Mouse (Mus musculus): ENCODE data around the gene Sec24a. TPM values are rescaled to one million over a fixed set of nuclear protein-coding genes. Genes with fewer than 3 reads are reported as not detected.
"Not testable (repeated sequence)": the region's sequence is repeated elsewhere in the genome, so short reads cannot be mapped to it uniquely, and the experiment has no call there.

Sec24a gene
- polyA plus RNA-seq, 1 experiment from 2014 or later, result 7.5 TPM

GRCm38 (mm10) chr11:51706451-51706850, 57.0 kb downstream of the Sec24a start:
- no peak overlapping the region for H3K27ac ChIP-seq (ENCODE audit: low read depth, low read length)
- H3K36me3 ChIP-seq (ENCODE audit: control insufficient read depth, insufficient read depth, low read length), result peaks cover 71% of the 10 kb centered on the region

GRCm38 (mm10) chr11:51703379-51703998, 59.9 kb downstream of the Sec24a start:
- Histone ChIP-seq H3K27me3 (replicated peaks; ENCODE audit: control insufficient read depth, insufficient read depth, low read length) (no peaks in the 10 kb centered on the region), H3K4me2 (ENCODE audit: low read length) (no peak overlapping the region), H3K27ac (ENCODE audit: low read depth, low read length) (no peak overlapping the region), H3K4me3 (ENCODE audit: low read depth, low read length) (no peak overlapping the region), H3K9ac (ENCODE audit: low read length) (no peak overlapping the region), H3K9me3 (replicated peaks; ENCODE audit: control insufficient read depth, low read length) (no peaks in the 10 kb centered on the region), H3K36me3 (ENCODE audit: control insufficient read depth, insufficient read depth, low read length) (peaks cover 85% of the 10 kb centered on the region), H3K4me1 (ENCODE audit: control insufficient read depth, insufficient read depth, low read length) (no peaks in the 10 kb centered on the region)
- ATAC-seq, result no peak
- no peak for DNase-seq (ENCODE audit: low spot score)
- WGBS, result 61% methylated on average over 10 of the region's 10 CpGs

More at GRCm38 (mm10) chr11:51706451-51706850, 57.0 kb downstream of the Sec24a start:
- no peak overlapping the region for H3K9ac ChIP-seq (ENCODE audit: low read length)
- no peaks in the 10 kb centered on the region for H3K4me1 ChIP-seq (ENCODE audit: control insufficient read depth, insufficient read depth, low read length)
- no peak overlapping the region for H3K4me3 ChIP-seq (ENCODE audit: low read depth, low read length)
- no peak overlapping the region for H3K4me2 ChIP-seq (ENCODE audit: low read length)
- WGBS, result 98% methylated on average over 10 of the region's 10 CpGs
- DNase-seq (ENCODE audit: low spot score) (no peak), ATAC-seq (no peak)
- no peaks in the 10 kb centered on the region for H3K9me3 ChIP-seq (replicated peaks; ENCODE audit: control insufficient read depth, low read length)
- H3K27me3 ChIP-seq (replicated peaks; ENCODE audit: control insufficient read depth, insufficient read depth, low read length), result no peaks in the 10 kb centered on the region

- Histone ChIP-seq H3K27ac (ENCODE audit: low read depth, low read length) (no peak overlapping the region), H3K4me2 (ENCODE audit: low read length) (no peak overlapping the region), H3K4me1 (ENCODE audit: control insufficient read depth, insufficient read depth, low read length) (no peaks in the 10 kb centered on the region), H3K27me3 (replicated peaks; ENCODE audit: control insufficient read depth, insufficient read depth, low read length) (no peaks in the 10 kb centered on the region), H3K9me3 (replicated peaks; ENCODE audit: control insufficient read depth, low read length) (no peaks in the 10 kb centered on the region), H3K4me3 (ENCODE audit: low read depth, low read length) (no peak overlapping the region), H3K36me3 (ENCODE audit: control insufficient read depth, insufficient read depth, low read length) (peaks cover 85% of the 10 kb centered on the region), H3K9ac (ENCODE audit: low read length) (no peak overlapping the region)
- ATAC-seq (no peak), DNase-seq (ENCODE audit: low spot score) (no peak)
- 62% methylated on average over 3 of the region's 3 CpGs for WGBS
Measured at GRCm38 (mm10) chr11:51702831-51703230, 60.6 kb downstream of the Sec24a start.

- H3K4me1 ChIP-seq (ENCODE audit: control insufficient read depth, insufficient read depth, low read length), result no peaks in the 10 kb centered on the region
- WGBS, result 96% methylated on average over 3 of the region's 3 CpGs
- H3K36me3 ChIP-seq (ENCODE audit: control insufficient read depth, insufficient read depth, low read length), result peaks cover 36% of the 10 kb centered on the region
Measured at GRCm38 (mm10) chr11:51694984-51695383, 68.5 kb downstream of the Sec24a start.

GRCm38 (mm10) chr11:51690597-51690996, 72.8 kb downstream of the Sec24a start:
- H3K27me3 ChIP-seq (replicated peaks; ENCODE audit: control insufficient read depth, insufficient read depth, low read length); H3K4me1 ChIP-seq (ENCODE audit: control insufficient read depth, insufficient read depth, low read length); H3K4me2 ChIP-seq (ENCODE audit: low read length); H3K36me3 ChIP-seq (ENCODE audit: control insufficient read depth, insufficient read depth, low read length); H3K9me3 ChIP-seq (replicated peaks; ENCODE audit: control insufficient read depth, low read length); DNase-seq (ENCODE audit: low spot score); ATAC-seq; H3K9ac ChIP-seq (ENCODE audit: low read length); H3K4me3 ChIP-seq (ENCODE audit: low read depth, low read length); H3K27ac ChIP-seq (ENCODE audit: low read depth, low read length): not testable (repeated sequence)
- WGBS, result 93% methylated on average over 1 of the region's 3 CpGs

More at GRCm38 (mm10) chr11:51694984-51695383, 68.5 kb downstream of the Sec24a start:
- DNase-seq (ENCODE audit: low spot score), result no peak
- ATAC-seq, result no peak
- Histone ChIP-seq H3K9me3 (replicated peaks; ENCODE audit: control insufficient read depth, low read length) (no peaks in the 10 kb centered on the region), H3K27me3 (replicated peaks; ENCODE audit: control insufficient read depth, insufficient read depth, low read length) (no peaks in the 10 kb centered on the region), H3K9ac (ENCODE audit: low read length) (no peak overlapping the region), H3K4me2 (ENCODE audit: low read length) (no peak overlapping the region), H3K27ac (ENCODE audit: low read depth, low read length) (no peak overlapping the region), H3K4me3 (ENCODE audit: low read depth, low read length) (no peak overlapping the region)

GRCm38 (mm10) chr11:51689343-51689742, 74.1 kb downstream of the Sec24a start:
- peak overlapping the region; percentile 53 for H3K4me2 ChIP-seq (ENCODE audit: low read length)
- no peak for ATAC-seq
- peaks cover 6% of the 10 kb centered on the region for H3K4me1 ChIP-seq (ENCODE audit: control insufficient read depth, insufficient read depth, low read length)
- peak overlapping the region; percentile 66 for H3K4me3 ChIP-seq (ENCODE audit: low read depth, low read length)
- peak overlapping the region; percentile 98 for H3K27ac ChIP-seq (ENCODE audit: low read depth, low read length)
- H3K27me3 ChIP-seq (replicated peaks; ENCODE audit: control insufficient read depth, insufficient read depth, low read length), result no peaks in the 10 kb centered on the region
- WGBS, result 22% methylated on average over 6 of the region's 6 CpGs
- H3K9me3 ChIP-seq (replicated peaks; ENCODE audit: control insufficient read depth, low read length), result no peaks in the 10 kb centered on the region
- no peak for DNase-seq (ENCODE audit: low spot score)
- peak overlapping the region; percentile 69 for H3K9ac ChIP-seq (ENCODE audit: low read length)
- H3K36me3 ChIP-seq (ENCODE audit: control insufficient read depth, insufficient read depth, low read length), result peaks cover 11% of the 10 kb centered on the region; the same call in 1 of the 2 replicates

GRCm38 (mm10) chr11:51688330-51689328, 74.8 kb downstream of the Sec24a start, which contains the start of gene 0610009B22Rik:
0610009B22Rik (minus strand) TSS chr11:51688874.
- Histone ChIP-seq H3K9me3 (replicated peaks; ENCODE audit: control insufficient read depth, low read length) (no peaks in the 10 kb centered on the region), H3K4me2 (ENCODE audit: low read length) (peak within 1 kb of the TSS; percentile 71), H3K4me3 (ENCODE audit: low read depth, low read length) (peak within 1 kb of the TSS; percentile 66), H3K4me1 (ENCODE audit: control insufficient read depth, insufficient read depth, low read length) (peaks cover 6% of the 10 kb centered on the region), H3K27me3 (replicated peaks; ENCODE audit: control insufficient read depth, insufficient read depth, low read length) (no peaks in the 10 kb centered on the region), H3K9ac (ENCODE audit: low read length) (peak within 1 kb of the TSS; percentile 83), H3K27ac (ENCODE audit: low read depth, low read length) (peak within 1 kb of the TSS; percentile 98), H3K36me3 (ENCODE audit: control insufficient read depth, insufficient read depth, low read length) (peaks cover 11% of the 10 kb centered on the region; the same call in 1 of the 2 replicates)
- ATAC-seq (peak; percentile 99), DNase-seq (ENCODE audit: low spot score) (peak; percentile 100)
- whole genome bisulfite sequencing, result under 1% methylated on average over 60 of the region's 60 CpGs

- H3K4me3 ChIP-seq (ENCODE audit: low read depth, low read length), result no peak overlapping the region
- no peaks in the 10 kb centered on the region for H3K4me1 ChIP-seq (ENCODE audit: control insufficient read depth, insufficient read depth, low read length)
- H3K36me3 ChIP-seq (ENCODE audit: control insufficient read depth, insufficient read depth, low read length), result peaks cover 8% of the 10 kb centered on the region; the same call in 1 of the 2 replicates
- no peaks in the 10 kb centered on the region for H3K27me3 ChIP-seq (replicated peaks; ENCODE audit: control insufficient read depth, insufficient read depth, low read length)
- no peak overlapping the region for H3K4me2 ChIP-seq (ENCODE audit: low read length)
- 44% methylated on average over 8 of the region's 8 CpGs for WGBS
- ATAC-seq (no peak), DNase-seq (ENCODE audit: low spot score) (no peak)
- H3K9ac ChIP-seq (ENCODE audit: low read length), result no peak overlapping the region
- no peaks in the 10 kb centered on the region for H3K9me3 ChIP-seq (replicated peaks; ENCODE audit: control insufficient read depth, low read length)
- no peak overlapping the region for H3K27ac ChIP-seq (ENCODE audit: low read depth, low read length)
Measured at GRCm38 (mm10) chr11:51681976-51682374, 81.5 kb downstream of the Sec24a start.
